In the genomic region with DNA sequence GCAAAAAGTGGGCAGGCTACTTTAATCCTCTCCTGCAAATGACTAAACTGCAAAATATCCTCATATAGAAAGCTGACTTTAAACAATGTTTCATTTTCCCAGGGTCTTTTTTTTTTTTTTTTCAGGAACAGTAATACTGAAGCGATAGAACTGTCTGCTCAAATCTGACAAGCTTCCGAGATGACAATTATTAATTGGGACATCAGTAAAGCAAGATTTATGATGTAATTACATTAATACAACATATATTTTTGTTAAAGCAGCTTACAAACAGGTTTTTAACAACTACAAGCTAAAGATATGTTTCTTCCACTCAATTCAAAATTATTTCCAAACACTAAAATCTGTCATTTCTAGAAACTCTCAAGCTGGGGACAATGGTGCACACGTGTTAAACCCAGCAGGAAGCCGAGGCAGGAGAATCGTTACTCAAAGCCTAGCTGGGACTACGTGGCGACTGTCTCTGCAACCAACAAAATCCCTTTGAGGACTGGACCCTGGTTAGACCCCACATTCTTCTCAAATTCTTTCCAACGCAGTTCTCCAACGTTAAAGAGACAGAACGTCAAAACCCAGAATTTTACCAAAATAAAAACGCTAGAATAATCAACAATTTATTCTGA, we compare ENCODE assay signal across 8 mouse cellular contexts. TPM values are rescaled to one million over a fixed set of nuclear protein-coding genes. Genes with fewer than 3 reads are reported as not detected.
DNase-seq lines count a peak whose midpoint lies in the region; ATAC-seq and TF ChIP-seq lines count a peak whose summit lies in the region.

No protein-coding gene starts in this region.

- no peaks in the 10 kb centered on the region for H3K27me3 ChIP-seq in lung, embryonic 16.5 days (ENCODE audit: control insufficient read depth, insufficient read depth, low read depth, low read length)
- no peaks in the 10 kb centered on the region for H3K27me3 ChIP-seq in hindbrain, postnatal 0 days (ENCODE audit: insufficient read depth, low read length)

- ATAC-seq in lung, embryonic 16.5 days (ENCODE audit: low read depth), result no peak
- ATAC-seq in hindbrain, postnatal 0 days, result no peak

- H3K36me3 ChIP-seq in lung, embryonic 16.5 days (ENCODE audit: control insufficient read depth, insufficient read depth, low read length), result no peaks in the 10 kb centered on the region
- no peaks in the 10 kb centered on the region for H3K36me3 ChIP-seq in hindbrain, postnatal 0 days (ENCODE audit: insufficient read depth, low read length)

- H3K4me3 ChIP-seq in lung, embryonic 16.5 days (ENCODE audit: low read length), result peak overlapping the region; percentile 73
- peak overlapping the region; percentile 86 for H3K4me3 ChIP-seq in hindbrain, postnatal 0 days (ENCODE audit: low read length)

- peaks cover 22% of the 10 kb centered on the region for H3K4me1 ChIP-seq in lung, embryonic 16.5 days (replicated peaks; ENCODE audit: control insufficient read depth, insufficient read depth, low read length)
- 0 out of 2 replicates have a peak, but pooled peaks cover 10% of the 10 kb centered on the region for H3K4me1 ChIP-seq in hindbrain, postnatal 0 days (ENCODE audit: insufficient read depth, low read length)

- H3K27ac ChIP-seq in lung, embryonic 16.5 days (ENCODE audit: low read length), result peak overlapping the region; percentile 22; the same call in 1 of the 2 replicates
- H3K27ac ChIP-seq in hindbrain, postnatal 0 days, result no peak overlapping the region

- peak overlapping the region; percentile 85 for H3K4me2 ChIP-seq in lung, embryonic 16.5 days (ENCODE audit: low read depth, low read length)
- H3K4me2 ChIP-seq in hindbrain, postnatal 0 days (ENCODE audit: low read depth, low read length), result peak overlapping the region; percentile 59

- 4% methylated on average over 11 of the region's 11 CpGs for WGBS in lung, embryonic 16.5 days
- WGBS in hindbrain, postnatal 0 days, result 3% methylated on average over 11 of the region's 11 CpGs

- no peaks in the 10 kb centered on the region for H3K9me3 ChIP-seq in lung, embryonic 16.5 days (ENCODE audit: control insufficient read depth, low read length)
- no peaks in the 10 kb centered on the region for H3K9me3 ChIP-seq in hindbrain, postnatal 0 days (ENCODE audit: low read length)

- H3K9ac ChIP-seq in lung, embryonic 16.5 days (ENCODE audit: low read length), result peak overlapping the region; percentile 97
- peak overlapping the region; percentile 91 for H3K9ac ChIP-seq in hindbrain, postnatal 0 days (replicated peaks; ENCODE audit: low read length)

- TF ChIP-seq CTCF in hindbrain, postnatal 0 days (IDR thresholded peaks at IDR 0.05; ENCODE audit: low read depth), result no peak

- no peak for DNase-seq in lung, postnatal 10 days
- DNase-seq in embryo, embryonic 9.5 days (ENCODE audit: extremely low spot score), result peak; percentile 48
- peak; percentile 46 for DNase-seq in hindbrain, postnatal 0 days (ENCODE audit: low spot score)
- peak; percentile 47 for DNase-seq in naive thymus-derived CD4-positive, alpha-beta T cell, adult 2 months (ENCODE audit: low read depth)
- no peak for DNase-seq in gastrocnemius, postnatal 25 days
- no peak for DNase-seq in cerebellum, adult 11 months
- DNase-seq in urinary bladder, postnatal 25 days (ENCODE audit: low spot score), result no peak

RNA-seq across cellular contexts. Expression of gene Mapk6, which starts 1.5 kb away (rescaled TPM):
- 41.8 and 47.4 TPM in 2 replicates for polyA plus RNA-seq in lung, embryonic 16.5 days (2015; fragmentation: Nextera tagmentation; extraction: Ambion mirVana)
- 149 and 160 TPM in 2 replicates for total RNA-seq in hindbrain, postnatal 0 days (2014; rRNA removed)
- 95.7 and 109 TPM in 2 replicates for polyA plus RNA-seq in hindbrain, postnatal 0 days (2015; fragmentation: Nextera tagmentation; extraction: Ambion mirVana)
- total RNA-seq in gastrocnemius, postnatal 25 days (2021), result 10 to 100 TPM; 25.9 to 30.0 TPM

RNA-seq across cellular contexts. Expression of gene Leo1, which starts 33.0 kb away (rescaled TPM):
- polyA plus RNA-seq in lung, embryonic 16.5 days (2015; fragmentation: Nextera tagmentation; extraction: Ambion mirVana), result 32.2 and 36.3 TPM in 2 replicates
- 19.4 and 22.2 TPM in 2 replicates for total RNA-seq in hindbrain, postnatal 0 days (2014; rRNA removed)
- 40.8 and 41.2 TPM in 2 replicates for polyA plus RNA-seq in hindbrain, postnatal 0 days (2015; fragmentation: Nextera tagmentation; extraction: Ambion mirVana)
- total RNA-seq in gastrocnemius, postnatal 25 days (2021), result 10 to 100 TPM; 12.3 to 21.3 TPM

Comparison
In these comparisons a context has a peak if more than half of its experiments do, and no peak if none do; other contexts are left out.
1. DNase-seq: peak in embryo, embryonic 9.5 days (single experiment), hindbrain, postnatal 0 days (single experiment) and naive thymus-derived CD4-positive, alpha-beta T cell, adult 2 months (single experiment); none in lung, postnatal 10 days (single experiment), gastrocnemius, postnatal 25 days (single experiment), cerebellum, adult 11 months (single experiment) and urinary bladder, postnatal 25 days (single experiment).